Mouse (Mus musculus): Measurements from ENCODE around the gene Strbp. TPM values are rescaled to one million over a fixed set of nuclear protein-coding genes. Genes with fewer than 3 reads are reported as not detected.

Strbp gene
- total RNA-seq, 2 experiments from 2014 or later = 180 to 181 TPM

Small RNA genes lying within 50 kb of the gene (microRNA-seq; reads per million reads assigned to microRNA genes)
- gene Mir5128 = 0 to 0.21 reads per million in 2 experiments

Other genes with a start within 250 kb of the Strbp start
- gene Gpr21, start 187.5 kb downstream of the Strbp start, total RNA-seq (2021) = 1 to 10 TPM; 2.2 to 3.4 TPM
- gene Crb2, start 72.4 kb upstream of the Strbp start, total RNA-seq (2021) = 1 to 10 TPM; 3.3 TPM